Mouse (Mus musculus) liver, embryonic 11.5 days (tissue): ENCODE data around the gene Crtc2. TPM values are rescaled to one million over a fixed set of nuclear protein-coding genes. Genes with fewer than 3 reads are reported as not detected.

Experiments
- ATAC-seq: fragments of 200-750 bp; cut with Nextera tagmentation; replicated peaks from 2 replicates; pipeline ENCODE4 v1.8.0; 2017; ENCODE audit warnings: moderate number of reproducible peaks, mild to moderate bottlenecking, moderate TSS enrichment, moderate library complexity; ENCODE audit not compliant: low FRiP score
- DNase-seq: peaks from one replicate; pipeline ENCODE4 v3.0.0-alpha.2; 2017; ENCODE audit warnings: low spot score
- H3K27ac ChIP-seq: fragments of 300-500 bp; sonication (generic); 2 replicates; pipeline ENCODE4 v1.5.1; 2014; ENCODE audit warnings: mild to moderate bottlenecking, low read depth, low read length, control low read depth
- H3K27me3 ChIP-seq: fragments of 300-500 bp; sonication (generic); replicated peaks from 2 replicates; pipeline ENCODE4 v1.6.1; 2014; ENCODE audit warnings: low read length, mixed read lengths; ENCODE audit not compliant: control insufficient read depth, insufficient read depth
- H3K36me3 ChIP-seq: fragments of 300-500 bp; sonication (generic); 2 replicates; pipeline ENCODE4 v1.6.1; 2014; ENCODE audit warnings: mild to moderate bottlenecking, low read length, moderate library complexity, mixed read lengths; ENCODE audit not compliant: control insufficient read depth, insufficient read depth
- H3K4me1 ChIP-seq: fragments of 300-500 bp; sonication (generic); replicated peaks from 2 replicates; pipeline ENCODE4 v1.6.1; 2014; ENCODE audit warnings: low read length, mixed read lengths; ENCODE audit not compliant: control insufficient read depth, insufficient read depth
- H3K4me2 ChIP-seq: fragments of 300-500 bp; sonication (generic); 2 replicates; pipeline ENCODE4 v1.6.1; 2014; ENCODE audit warnings: mild to moderate bottlenecking, control low read depth, moderate library complexity
- H3K4me3 ChIP-seq: fragments of 300-500 bp; sonication (generic); 2 replicates; pipeline ENCODE4 v1.5.1; 2014; ENCODE audit warnings: low read depth, low read length, control low read depth
- H3K9ac ChIP-seq: fragments of 300-500 bp; sonication (generic); 2 replicates; pipeline ENCODE4 v1.6.1; 2014; ENCODE audit warnings: low read depth, low read length, control low read depth
- H3K9me3 ChIP-seq: fragments of 300-500 bp; sonication (generic); 2 replicates; pipeline ENCODE4 v1.6.1; 2016; ENCODE audit warnings: low read length, inconsistent platforms, mixed read lengths; ENCODE audit not compliant: control insufficient read depth
- whole genome bisulfite sequencing: fragments of 180-500 bp; shearing (Covaris S2); extraction: QIAGEN DNeasy Blood & Tissue Kit; methylation state at CpG from one replicate; pipeline ENCODE4 v1.1.7; 2014; 5-methylcytosine and 5-hydroxymethylcytosine counted together
- polyA plus RNA-seq: library from polyadenylated mRNA; unstranded; fragments of >200 nt; fragmentation: Nextera tagmentation; extraction: Ambion mirVana; gene quantifications from 2 replicates; pipeline ENCODE4 v1.2.1, GENCODE M21; 2014

Crtc2 gene
- polyA plus RNA-seq, 1 experiment from 2014 or later = 14.8 TPM

GRCm38 (mm10) chr3:90266901-90267775 lies 13.2 kb downstream of the Crtc2 start:
- H3K27me3 ChIP-seq = no peaks in the 10 kb centered on the region
- H3K36me3 ChIP-seq = peaks cover 11% of the 10 kb centered on the region
- peak overlapping the region; percentile 96 for H3K4me2 ChIP-seq
- peaks cover 25% of the 10 kb centered on the region for H3K4me1 ChIP-seq
- H3K9me3 ChIP-seq = no peaks in the 10 kb centered on the region
- H3K27ac ChIP-seq = peak overlapping the region; percentile 94
- no peak for DNase-seq
- ATAC-seq = no peak
- peak overlapping the region; percentile 91 for H3K9ac ChIP-seq
- 88% methylated on average over 20 of the region's 20 CpGs for WGBS
- peak overlapping the region; percentile 74 for H3K4me3 ChIP-seq

GRCm38 (mm10) chr3:90268190-90268589 lies 14.2 kb downstream of the Crtc2 start:
- Histone ChIP-seq H3K27me3 (no peaks in the 10 kb centered on the region), H3K4me3 (no peak overlapping the region), H3K4me2 (no peak overlapping the region), H3K9ac (no peak overlapping the region), H3K27ac (no peak overlapping the region), H3K4me1 (peaks cover 25% of the 10 kb centered on the region), H3K9me3 (no peaks in the 10 kb centered on the region), H3K36me3 (peaks cover 12% of the 10 kb centered on the region)
- WGBS = 95% methylated on average over 11 of the region's 11 CpGs
- DNase-seq (no peak), ATAC-seq (no peak)

GRCm38 (mm10) chr3:90268971-90269370 lies 15.0 kb downstream of the Crtc2 start:
- no peak for DNase-seq
- no peak overlapping the region for H3K4me2 ChIP-seq
- no peak overlapping the region for H3K4me3 ChIP-seq
- no peaks in the 10 kb centered on the region for H3K9me3 ChIP-seq
- peaks cover 25% of the 10 kb centered on the region for H3K4me1 ChIP-seq
- no peak overlapping the region for H3K9ac ChIP-seq
- H3K27me3 ChIP-seq = no peaks in the 10 kb centered on the region
- H3K27ac ChIP-seq = no peak overlapping the region
- no peak for ATAC-seq
- peaks cover 10% of the 10 kb centered on the region for H3K36me3 ChIP-seq
- whole genome bisulfite sequencing = 91% methylated on average over 16 of the region's 16 CpGs

- no peak overlapping the region for H3K4me3 ChIP-seq
- 96% methylated on average over 8 of the region's 8 CpGs for WGBS
- H3K27me3 ChIP-seq = no peaks in the 10 kb centered on the region
- H3K36me3 ChIP-seq = peaks cover 10% of the 10 kb centered on the region
- no peak overlapping the region for H3K9ac ChIP-seq
- ATAC-seq (no peak), DNase-seq (no peak)
- no peaks in the 10 kb centered on the region for H3K9me3 ChIP-seq
- no peak overlapping the region for H3K4me2 ChIP-seq
- no peak overlapping the region for H3K27ac ChIP-seq
- peaks cover 19% of the 10 kb centered on the region for H3K4me1 ChIP-seq
Measured at GRCm38 (mm10) chr3:90270784-90271183, 16.8 kb downstream of the Crtc2 start.

- H3K36me3 ChIP-seq = peaks cover 10% of the 10 kb centered on the region
- no peak overlapping the region for H3K27ac ChIP-seq
- WGBS = 83% methylated on average over 9 of the region's 9 CpGs
- H3K4me1 ChIP-seq = peaks cover 8% of the 10 kb centered on the region; the same call in 1 of the 2 replicates
- no peaks in the 10 kb centered on the region for H3K27me3 ChIP-seq
- no peaks in the 10 kb centered on the region for H3K9me3 ChIP-seq
- ATAC-seq (no peak), DNase-seq (no peak)
- H3K4me2 ChIP-seq = no peak overlapping the region
- H3K4me3 ChIP-seq = no peak overlapping the region
- no peak overlapping the region for H3K9ac ChIP-seq
Measured at GRCm38 (mm10) chr3:90272170-90272569, 18.2 kb downstream of the Crtc2 start.

- Histone ChIP-seq H3K4me2 (no peak overlapping the region), H3K4me1 (peaks cover 3% of the 10 kb centered on the region), H3K9ac (no peak overlapping the region), H3K9me3 (no peaks in the 10 kb centered on the region), H3K4me3 (no peak overlapping the region), H3K27ac (no peak overlapping the region), H3K36me3 (peaks cover 13% of the 10 kb centered on the region), H3K27me3 (no peaks in the 10 kb centered on the region)
- DNase-seq (no peak), ATAC-seq (no peak)
- 94% methylated on average over 22 of the region's 22 CpGs for WGBS
Measured at GRCm38 (mm10) chr3:90273855-90274254, 19.9 kb downstream of the Crtc2 start.

- Histone ChIP-seq H3K9me3 (no peaks in the 10 kb centered on the region), H3K36me3 (peaks cover 22% of the 10 kb centered on the region), H3K27me3 (no peaks in the 10 kb centered on the region), H3K27ac (no peak overlapping the region), H3K9ac (no peak overlapping the region), H3K4me1 (no peaks in the 10 kb centered on the region; the same call in 1 of the 2 replicates), H3K4me3 (no peak overlapping the region), H3K4me2 (no peak overlapping the region)
- ATAC-seq (no peak), DNase-seq (no peak)
- WGBS = 92% methylated on average over 11 of the region's 11 CpGs
Measured at GRCm38 (mm10) chr3:90275286-90275685, 21.3 kb downstream of the Crtc2 start.

- Histone ChIP-seq H3K36me3 (peaks cover 19% of the 10 kb centered on the region), H3K4me2 (peak overlapping the region; percentile 2; the same call in 1 of the 2 replicates), H3K9ac (no peak overlapping the region), H3K9me3 (no peaks in the 10 kb centered on the region), H3K4me3 (no peak overlapping the region), H3K4me1 (no peaks in the 10 kb centered on the region; the same call in 1 of the 2 replicates), H3K27me3 (no peaks in the 10 kb centered on the region), H3K27ac (no peak overlapping the region)
- WGBS = 57% methylated on average over 16 of the region's 16 CpGs
- no peak for ATAC-seq
- DNase-seq = no peak
Measured at GRCm38 (mm10) chr3:90276858-90277257, 22.9 kb downstream of the Crtc2 start.

- ATAC-seq (no peak), DNase-seq (no peak)
- H3K4me1 ChIP-seq = no peaks in the 10 kb centered on the region; the same call in 1 of the 2 replicates
- no peak overlapping the region for H3K27ac ChIP-seq
- 84% methylated on average over 9 of the region's 9 CpGs for WGBS
- H3K9me3 ChIP-seq = no peaks in the 10 kb centered on the region
- H3K4me2 ChIP-seq = no peak overlapping the region
- no peak overlapping the region for H3K9ac ChIP-seq
- H3K4me3 ChIP-seq = no peak overlapping the region
- peaks cover 12% of the 10 kb centered on the region; the same call in 1 of the 2 replicates for H3K36me3 ChIP-seq
- no peaks in the 10 kb centered on the region for H3K27me3 ChIP-seq
Measured at GRCm38 (mm10) chr3:90277793-90278192, 23.8 kb downstream of the Crtc2 start.
